Mouse (Mus musculus) midbrain, embryonic 15.5 days (tissue): ENCODE data around the gene Olfr459. TPM values are rescaled to one million over a fixed set of nuclear protein-coding genes. Genes with fewer than 3 reads are reported as not detected.

Source experiments
- ATAC-seq: fragments of 200-750 bp; cut with Nextera tagmentation; replicated peaks from 2 replicates; pipeline ENCODE4 v1.8.0; 2017; ENCODE audit warnings: moderate TSS enrichment
- H3K27ac ChIP-seq: fragments of 300-500 bp; sonication (generic); 2 replicates; pipeline ENCODE4 v1.5.1; 2015; ENCODE audit warnings: mild to moderate bottlenecking, inconsistent platforms
- H3K27me3 ChIP-seq: fragments of 300-500 bp; sonication (generic); replicated peaks from 2 replicates; pipeline ENCODE4 v1.6.1; 2015; ENCODE audit warnings: inconsistent platforms
- H3K36me3 ChIP-seq: fragments of 300-500 bp; sonication (generic); replicated peaks from 2 replicates; pipeline ENCODE4 v1.6.1; 2015; ENCODE audit warnings: inconsistent platforms
- H3K4me1 ChIP-seq: fragments of 300-500 bp; sonication (generic); 2 replicates; pipeline ENCODE4 v1.6.1; 2015; ENCODE audit warnings: inconsistent platforms
- H3K4me2 ChIP-seq: fragments of 300-500 bp; sonication (generic); 2 replicates; pipeline ENCODE4 v1.6.1; 2015; ENCODE audit warnings: inconsistent platforms, mild to moderate bottlenecking, moderate library complexity
- H3K4me3 ChIP-seq: fragments of 300-500 bp; sonication (generic); 2 replicates; pipeline ENCODE4 v1.5.1; 2015; ENCODE audit warnings: mild to moderate bottlenecking, inconsistent platforms
- H3K9ac ChIP-seq: fragments of 300-500 bp; sonication (generic); 2 replicates; pipeline ENCODE4 v1.6.1; 2015; ENCODE audit warnings: mild to moderate bottlenecking, inconsistent platforms
- H3K9me3 ChIP-seq: fragments of 300-500 bp; sonication (generic); 2 replicates; pipeline ENCODE4 v1.6.1; 2016; ENCODE audit warnings: inconsistent platforms
- WGBS: fragments of 180-500 bp; shearing (Covaris S2); methylation state at CpG from one replicate; pipeline ENCODE4 v1.1.7; 2015; ENCODE audit warnings: mixed read lengths; 5-methylcytosine and 5-hydroxymethylcytosine counted together
- polyA plus RNA-seq: library from polyadenylated mRNA; unstranded; fragments of >200 nt; fragmentation: Nextera tagmentation; extraction: Ambion mirVana; gene quantifications from 2 replicates; pipeline ENCODE4 v1.2.1, GENCODE M21; 2015

Olfr459 gene
- polyA plus RNA-seq, 1 experiment from 2014 or later: not detected

DNA sequence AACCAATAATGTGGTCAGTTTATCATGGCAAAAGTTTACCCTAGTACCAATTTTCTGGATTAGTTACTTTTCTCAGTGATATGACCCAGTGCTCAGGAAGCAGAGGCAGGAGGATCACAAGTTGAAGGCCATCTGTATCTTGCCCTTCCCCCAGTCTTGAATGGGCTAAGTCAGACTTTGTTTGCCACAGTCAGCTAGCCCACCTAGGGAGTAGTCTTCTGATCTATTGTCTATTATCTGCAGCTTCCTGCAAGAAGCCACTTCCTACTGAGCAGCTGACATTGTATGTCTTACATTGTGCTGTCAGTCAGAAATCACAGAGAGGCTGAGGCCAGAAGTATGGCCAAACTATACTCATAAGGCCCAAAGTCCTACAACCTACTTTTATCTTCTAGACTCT lies 33.9 kb downstream of the Olfr459 start:
- H3K4me2 ChIP-seq: no peak overlapping the region
- no peak overlapping the region for H3K9ac ChIP-seq
- no peaks in the 10 kb centered on the region for H3K4me1 ChIP-seq
- no peak overlapping the region for H3K4me3 ChIP-seq
- H3K27ac ChIP-seq: no peak overlapping the region
- ATAC-seq: no peak
- no peaks in the 10 kb centered on the region for H3K36me3 ChIP-seq
- H3K9me3 ChIP-seq: no peaks in the 10 kb centered on the region
- no peaks in the 10 kb centered on the region for H3K27me3 ChIP-seq

DNA sequence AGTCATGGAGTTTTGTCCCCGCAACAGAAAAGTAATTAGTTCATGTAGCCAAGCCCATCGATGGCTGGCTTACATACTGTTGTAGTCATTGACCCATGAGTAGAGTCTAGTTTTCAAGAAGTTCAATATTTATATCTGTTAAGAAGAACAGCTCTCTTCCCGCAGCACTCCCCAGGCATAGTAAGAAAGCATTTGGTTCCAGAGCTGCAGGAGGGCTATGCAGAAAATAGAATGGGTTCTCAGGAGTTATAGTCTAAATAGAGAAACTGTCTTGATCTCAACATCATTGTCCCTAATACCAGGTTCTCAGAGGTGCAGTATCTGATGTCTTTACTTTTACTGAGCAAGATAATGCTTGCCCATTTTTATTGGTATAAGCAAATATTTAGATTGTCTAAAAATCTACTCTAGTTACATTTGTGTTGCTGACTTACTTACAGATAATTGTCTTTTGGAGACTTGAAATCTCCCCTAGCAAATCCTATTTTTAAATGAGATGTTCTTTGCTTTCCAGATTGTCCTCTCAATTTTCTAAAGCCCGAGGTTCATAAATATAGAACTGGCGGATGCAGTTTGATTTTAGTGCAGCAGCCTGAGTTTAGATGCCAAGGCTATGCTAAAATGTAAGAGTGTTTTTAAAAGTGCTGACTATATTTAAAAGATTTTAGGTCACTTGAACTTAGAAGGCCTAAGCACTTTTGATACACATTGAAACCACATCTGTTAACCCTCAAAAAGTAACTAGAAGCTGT lies 40.1 kb downstream of the Olfr459 start:
- no peak for ATAC-seq
- no peaks in the 10 kb centered on the region for H3K9me3 ChIP-seq
- no peak overlapping the region for H3K27ac ChIP-seq
- no peaks in the 10 kb centered on the region for H3K36me3 ChIP-seq
- no peak overlapping the region for H3K4me2 ChIP-seq
- no peaks in the 10 kb centered on the region for H3K4me1 ChIP-seq
- WGBS: 91% methylated on average over 5 of the region's 5 CpGs
- H3K9ac ChIP-seq: no peak overlapping the region
- no peaks in the 10 kb centered on the region for H3K27me3 ChIP-seq
- no peak overlapping the region for H3K4me3 ChIP-seq

DNA sequence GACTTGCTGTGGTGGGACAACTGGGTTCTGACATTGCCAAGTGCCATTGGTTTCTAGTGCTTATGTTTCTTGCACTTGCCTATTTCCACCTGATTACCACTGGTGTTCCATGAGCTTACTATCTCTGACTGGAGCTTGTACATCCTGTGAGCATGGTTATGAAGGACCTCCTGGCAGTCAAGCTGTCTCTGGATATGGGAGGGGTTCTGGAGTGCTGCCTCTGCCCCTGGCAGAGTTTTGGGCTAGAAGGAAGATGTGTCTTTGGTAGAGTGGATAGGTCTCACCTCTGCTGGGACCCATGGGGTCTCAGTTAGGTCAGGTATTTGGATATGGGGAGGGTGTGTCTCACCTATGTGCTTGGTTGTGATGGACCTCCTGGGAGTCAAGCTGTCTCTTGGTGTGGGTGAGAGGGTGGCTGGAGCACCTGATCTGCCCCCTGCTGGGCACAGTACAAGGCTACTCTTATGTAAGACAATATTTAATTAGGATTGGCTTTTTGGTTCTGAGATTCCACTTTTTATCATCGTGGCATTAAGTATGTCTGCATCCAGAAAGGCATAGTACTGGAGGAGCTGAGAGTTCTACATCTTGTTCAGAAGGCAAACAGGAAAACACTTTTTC lies 46.9 kb downstream of the Olfr459 start:
- H3K9me3 ChIP-seq: no peaks in the 10 kb centered on the region
- H3K4me3 ChIP-seq: no peak overlapping the region
- WGBS: 92% methylated on average over 1 of the region's 1 CpGs
- ATAC-seq: no peak
- no peak overlapping the region for H3K9ac ChIP-seq
- no peak overlapping the region for H3K4me2 ChIP-seq
- no peaks in the 10 kb centered on the region for H3K4me1 ChIP-seq
- H3K27ac ChIP-seq: no peak overlapping the region
- no peaks in the 10 kb centered on the region for H3K36me3 ChIP-seq
- H3K27me3 ChIP-seq: no peaks in the 10 kb centered on the region

DNA sequence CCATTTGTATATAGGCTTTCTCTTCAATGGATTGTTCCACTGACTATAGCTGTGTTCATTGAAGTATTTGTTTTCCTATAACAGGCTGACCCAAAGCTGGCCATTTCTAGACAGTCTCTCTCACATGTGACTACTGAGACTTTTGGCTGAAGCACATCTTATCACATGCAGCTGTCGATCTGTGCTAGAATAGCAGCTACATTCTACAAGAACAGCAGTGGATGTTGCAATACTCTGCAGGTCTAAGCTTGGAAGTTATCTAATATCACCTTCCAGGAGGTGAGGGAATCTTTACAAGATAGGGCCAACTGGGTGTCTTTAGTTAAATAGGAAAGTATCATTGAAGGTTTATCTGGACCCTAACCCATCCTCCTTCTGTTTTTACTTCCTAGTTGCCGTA lies 53.5 kb downstream of the Olfr459 start:
- no peaks in the 10 kb centered on the region for H3K36me3 ChIP-seq

More for the DNA sequence above, 53.5 kb downstream of the Olfr459 start:
- Histone ChIP-seq H3K4me3 (no peak overlapping the region), H3K9me3 (no peaks in the 10 kb centered on the region), H3K9ac (no peak overlapping the region), H3K4me2 (no peak overlapping the region), H3K27me3 (no peaks in the 10 kb centered on the region), H3K4me1 (no peaks in the 10 kb centered on the region), H3K27ac (no peak overlapping the region)
- 94% methylated on average over 2 of the region's 2 CpGs for WGBS
- ATAC-seq: no peak

Other genes with a start within 250 kb of the Olfr459 start
- 43.7 and 44.2 TPM in 2 replicates for gene Ephb6, start 169.7 kb downstream of the Olfr459 start, polyA plus RNA-seq
- gene Trpv6, start 138.8 kb downstream of the Olfr459 start, polyA plus RNA-seq: 0.89 and 1.3 TPM in 2 replicates
- not detected in 2 replicates for gene Trpv5, start 94.4 kb downstream of the Olfr459 start, polyA plus RNA-seq
- not detected in 2 replicates for gene Llcfc1, start 90.7 kb downstream of the Olfr459 start, polyA plus RNA-seq
- 0.21 and 0.75 TPM in 2 replicates for gene Kel, start 70.8 kb downstream of the Olfr459 start, polyA plus RNA-seq
- gene Pip, start 72.4 kb upstream of the Olfr459 start, polyA plus RNA-seq: not detected in 2 replicates
- gene Sval2, start 77.8 kb upstream of the Olfr459 start, polyA plus RNA-seq: not detected in 2 replicates
- gene Sval1, start 176.5 kb upstream of the Olfr459 start, polyA plus RNA-seq: not detected in 2 replicates
- gene Sval3, start 193.0 kb upstream of the Olfr459 start, polyA plus RNA-seq: not detected in 2 replicates